8 mouse cellular contexts compared by ENCODE assay signal in genomic region chr17:9167571-9168201, GRCm38 (mm10).
A peak's percentile ranks its signal among the peaks of the same experiment; 100 is the strongest.
DNase-seq lines count a peak whose midpoint lies in the region; ATAC-seq and TF ChIP-seq lines count a peak whose summit lies in the region.

No protein-coding gene starts in this region.

- no peak overlapping the region for H3K27ac ChIP-seq in liver, embryonic 11.5 days (ENCODE audit: low read depth, low read length)
- H3K27ac ChIP-seq in embryonic facial prominence, embryonic 12.5 days, result no peak overlapping the region
- H3K27ac ChIP-seq in heart, postnatal 0 days (ENCODE audit: low read depth), result no peak overlapping the region
- H3K27ac ChIP-seq in stomach, postnatal 0 days (replicated peaks), result no peak overlapping the region

- peak overlapping the region; percentile 74 for H3K4me2 ChIP-seq in liver, embryonic 11.5 days
- peak overlapping the region; percentile 95 for H3K4me2 ChIP-seq in embryonic facial prominence, embryonic 12.5 days (replicated peaks)
- H3K4me2 ChIP-seq in heart, postnatal 0 days (ENCODE audit: low read depth, low read length), result peak overlapping the region; percentile 78
- H3K4me2 ChIP-seq in stomach, postnatal 0 days (replicated peaks; ENCODE audit: low read depth), result peak overlapping the region; percentile 57

- ATAC-seq in liver, embryonic 11.5 days (replicated peaks; ENCODE audit: low FRiP score), result no peak
- no peak for ATAC-seq in embryonic facial prominence, embryonic 12.5 days (ENCODE audit: insufficient number of reproducible peaks, insufficient read depth, low FRiP score, low TSS enrichment)
- no peak for ATAC-seq in heart, postnatal 0 days (ENCODE audit: insufficient read depth, low read depth)
- no peak for ATAC-seq in stomach, postnatal 0 days (ENCODE audit: low FRiP score, low TSS enrichment)

- no peak for TF ChIP-seq EP300 in heart, postnatal 0 days (IDR thresholded peaks at IDR 0.05; ENCODE audit: low read depth)
- no peak for TF ChIP-seq EP300 in stomach, postnatal 0 days (optimal IDR thresholded peaks at IDR 0.05)

- under 1% methylated on average over 20 of the region's 20 CpGs for WGBS in liver, embryonic 11.5 days
- under 1% methylated on average over 20 of the region's 20 CpGs for WGBS in embryonic facial prominence, embryonic 12.5 days
- WGBS in heart, postnatal 0 days, result 2% methylated on average over 20 of the region's 20 CpGs
- 2% methylated on average over 20 of the region's 20 CpGs for WGBS in stomach, postnatal 0 days

- no peaks in the 10 kb centered on the region for H3K36me3 ChIP-seq in liver, embryonic 11.5 days (ENCODE audit: control insufficient read depth, insufficient read depth, low read length)
- no peaks in the 10 kb centered on the region for H3K36me3 ChIP-seq in embryonic facial prominence, embryonic 12.5 days
- no peaks in the 10 kb centered on the region for H3K36me3 ChIP-seq in heart, postnatal 0 days (replicated peaks; ENCODE audit: control insufficient read depth, insufficient read depth, low read length)
- no peaks in the 10 kb centered on the region for H3K36me3 ChIP-seq in stomach, postnatal 0 days (ENCODE audit: control insufficient read depth, insufficient read depth, low read length)

- H3K27me3 ChIP-seq in liver, embryonic 11.5 days (replicated peaks; ENCODE audit: control insufficient read depth, insufficient read depth, low read length), result no peaks in the 10 kb centered on the region
- no peaks in the 10 kb centered on the region for H3K27me3 ChIP-seq in embryonic facial prominence, embryonic 12.5 days
- no peaks in the 10 kb centered on the region for H3K27me3 ChIP-seq in heart, postnatal 0 days (ENCODE audit: control insufficient read depth, insufficient read depth, low read length)
- H3K27me3 ChIP-seq in stomach, postnatal 0 days (ENCODE audit: control insufficient read depth, insufficient read depth, low read length), result no peaks in the 10 kb centered on the region

- peak overlapping the region; percentile 34 for H3K4me3 ChIP-seq in liver, embryonic 11.5 days (ENCODE audit: low read depth, low read length)
- peak overlapping the region; percentile 40 for H3K4me3 ChIP-seq in embryonic facial prominence, embryonic 12.5 days
- peak overlapping the region; percentile 42 for H3K4me3 ChIP-seq in heart, postnatal 0 days (ENCODE audit: low read depth, low read length)
- H3K4me3 ChIP-seq in stomach, postnatal 0 days (ENCODE audit: low read depth, low read length), result peak overlapping the region; percentile 31

- no peaks in the 10 kb centered on the region for H3K9me3 ChIP-seq in liver, embryonic 11.5 days (ENCODE audit: control insufficient read depth, low read length)
- H3K9me3 ChIP-seq in embryonic facial prominence, embryonic 12.5 days, result no peaks in the 10 kb centered on the region
- H3K9me3 ChIP-seq in heart, postnatal 0 days (replicated peaks; ENCODE audit: control insufficient read depth, low read length), result no peaks in the 10 kb centered on the region
- H3K9me3 ChIP-seq in stomach, postnatal 0 days (ENCODE audit: control insufficient read depth, low read length), result no peaks in the 10 kb centered on the region

- peak; percentile 46 for DNase-seq in liver, embryonic 11.5 days (ENCODE audit: low spot score)
- no peak for DNase-seq in liver
- DNase-seq in heart, postnatal 0 days (ENCODE audit: low spot score), result no peak
- DNase-seq in layer of hippocampus, postnatal 25 days (ENCODE audit: extremely low spot score in 1 of 2, low spot score in 1 of 2), result peak; percentile 31 to 37
- DNase-seq in mesoderm, embryonic 11.5 days (ENCODE audit: low read depth, low spot score), result peak; percentile 59
- peak; percentile 20 for DNase-seq in stomach, postnatal 0 days (ENCODE audit: low spot score)
- DNase-seq in urinary bladder, postnatal 36 days (ENCODE audit: low spot score in 2 of 2), result no peak

- no peak for TF ChIP-seq CTCF in heart, postnatal 0 days (IDR thresholded peaks at IDR 0.05; ENCODE audit: low read depth)
- no peak for TF ChIP-seq CTCF in stomach, postnatal 0 days (IDR thresholded peaks at IDR 0.05; ENCODE audit: low read depth)

- peak overlapping the region; percentile 26; the same call in 1 of the 2 replicates for H3K9ac ChIP-seq in liver, embryonic 11.5 days (ENCODE audit: low read depth, low read length)
- peak overlapping the region; percentile 49 for H3K9ac ChIP-seq in embryonic facial prominence, embryonic 12.5 days
- peak overlapping the region; percentile 30 for H3K9ac ChIP-seq in heart, postnatal 0 days (replicated peaks; ENCODE audit: low read depth, low read length)
- peak overlapping the region; percentile 47 for H3K9ac ChIP-seq in stomach, postnatal 0 days (ENCODE audit: low read length)

- no peaks in the 10 kb centered on the region for H3K4me1 ChIP-seq in liver, embryonic 11.5 days (replicated peaks; ENCODE audit: control insufficient read depth, insufficient read depth, low read length)
- H3K4me1 ChIP-seq in embryonic facial prominence, embryonic 12.5 days, result peaks cover 12% of the 10 kb centered on the region
- 0 out of 2 replicates have a peak, but pooled peaks cover 4% of the 10 kb centered on the region for H3K4me1 ChIP-seq in heart, postnatal 0 days (ENCODE audit: control insufficient read depth, insufficient read depth)
- peaks cover 6% of the 10 kb centered on the region; the same call in 1 of the 2 replicates for H3K4me1 ChIP-seq in stomach, postnatal 0 days (replicated peaks; ENCODE audit: control insufficient read depth, insufficient read depth)

Comparison
In these comparisons a context has a peak if more than half of its experiments do, and no peak if none do; other contexts are left out.
1. DNase-seq: peak in liver, embryonic 11.5 days (single experiment), layer of hippocampus, postnatal 25 days (2 of 2), mesoderm, embryonic 11.5 days (single experiment) and stomach, postnatal 0 days (single experiment); none in liver (single experiment), heart, postnatal 0 days (single experiment) and urinary bladder, postnatal 36 days (0 of 2).
2. Peak in every context shown above with its lines, with median percentiles within 50 percentile points of each other: H3K4me2 ChIP-seq, H3K4me3 ChIP-seq and H3K9ac ChIP-seq.